Mouse (Mus musculus) cerebellum, adult 2 months (tissue): Measurements from ENCODE around the gene Lmod3.

Experiments
- CTCF ChIP-seq: fragments of 200-500 bp; IDR thresholded peaks from 2 replicates; pipeline ENCODE4 v1.5.1; 2011; ENCODE audit warnings: low read depth, mild to moderate bottlenecking, control low read depth, low read length, moderate library complexity, borderline replicate concordance; ENCODE audit not compliant: insufficient read depth
- POLR2A ChIP-seq: fragments of 200-500 bp; IDR thresholded peaks from 2 replicates; pipeline ENCODE4 v1.6.1; 2011; ENCODE audit warnings: low read length, control low read depth, borderline replicate concordance; ENCODE audit not compliant: insufficient read depth

GRCm38 (mm10) chr6:97226083-97226491 lies 26.5 kb downstream of the Lmod3 start:
- TF ChIP-seq POLR2A (no peak), CTCF (no peak)
